Mouse (Mus musculus) hindlimb bud, embryonic 11.5 days (tissue): ENCODE measurements around the gene Mospd3.

Source experiments
- DNase-seq: peaks from one replicate; pipeline ENCODE4 v3.0.0-alpha.2; 2012; ENCODE audit warnings: low read depth, low spot score; ENCODE audit errors: extremely low spot score

Gene Mospd3

DNA sequence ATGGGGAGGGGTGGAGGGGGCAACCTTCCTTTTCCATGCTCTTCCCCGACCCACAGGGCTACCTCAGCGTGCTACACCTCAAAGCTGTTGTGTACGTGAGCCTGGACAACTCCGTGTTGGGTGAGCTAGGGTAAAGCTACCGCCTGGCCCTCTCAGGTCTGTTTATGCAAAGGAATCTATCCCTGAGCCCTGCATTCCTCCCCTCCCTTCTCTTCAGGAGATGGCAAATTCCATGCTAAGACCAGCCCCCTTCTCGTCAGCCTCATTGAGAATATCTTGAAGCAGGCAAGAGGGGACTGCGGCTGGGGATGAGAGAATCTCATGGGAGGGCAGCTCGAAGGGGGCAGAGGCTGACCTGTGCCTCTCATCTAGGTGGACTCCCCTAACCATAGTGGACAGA, 18.2 kb downstream of the Mospd3 start:
- no peak for DNase-seq

DNA sequence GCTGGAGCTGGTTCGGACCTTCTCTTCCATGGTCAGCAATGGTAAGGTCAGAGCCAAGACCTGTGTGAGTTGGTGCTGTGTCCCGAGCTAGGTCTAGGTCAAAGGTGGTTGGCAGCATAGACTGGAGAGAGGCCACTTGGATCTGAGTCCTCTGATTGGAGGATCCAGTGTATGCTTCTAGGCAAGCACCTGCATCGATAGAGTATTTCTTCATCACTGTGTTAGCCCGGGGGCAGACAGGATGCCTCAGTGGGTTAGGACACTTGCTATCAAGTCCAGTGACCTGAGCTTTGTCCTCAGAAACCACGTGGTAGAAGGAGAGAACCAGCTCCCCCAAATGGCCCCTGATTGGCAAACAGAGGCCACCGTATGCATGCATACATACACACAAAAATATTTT, 20.6 kb downstream of the Mospd3 start:
- DNase-seq, result no peak

DNA sequence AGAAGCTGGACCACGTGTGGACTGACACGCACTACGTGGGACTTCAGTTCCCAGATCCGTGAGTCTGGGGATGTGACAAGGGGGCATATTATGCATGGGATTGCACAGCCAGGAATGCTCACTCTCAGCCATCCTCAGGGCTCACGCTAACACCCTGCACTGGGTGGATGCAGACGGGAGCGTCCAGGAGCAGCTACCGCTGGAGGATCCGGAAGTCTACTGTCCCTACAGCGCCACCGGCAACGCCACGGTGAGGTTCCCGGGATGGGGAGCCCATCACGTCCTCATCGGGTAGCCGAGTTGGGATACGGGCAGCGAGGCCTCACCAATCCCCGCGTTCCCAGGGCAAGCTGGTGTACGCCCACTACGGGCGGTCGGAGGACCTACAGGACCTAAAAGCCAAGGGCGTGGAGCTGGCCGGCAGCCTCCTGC, 26.4 kb downstream of the Mospd3 start:
- DNase-seq, result no peak

DNA sequence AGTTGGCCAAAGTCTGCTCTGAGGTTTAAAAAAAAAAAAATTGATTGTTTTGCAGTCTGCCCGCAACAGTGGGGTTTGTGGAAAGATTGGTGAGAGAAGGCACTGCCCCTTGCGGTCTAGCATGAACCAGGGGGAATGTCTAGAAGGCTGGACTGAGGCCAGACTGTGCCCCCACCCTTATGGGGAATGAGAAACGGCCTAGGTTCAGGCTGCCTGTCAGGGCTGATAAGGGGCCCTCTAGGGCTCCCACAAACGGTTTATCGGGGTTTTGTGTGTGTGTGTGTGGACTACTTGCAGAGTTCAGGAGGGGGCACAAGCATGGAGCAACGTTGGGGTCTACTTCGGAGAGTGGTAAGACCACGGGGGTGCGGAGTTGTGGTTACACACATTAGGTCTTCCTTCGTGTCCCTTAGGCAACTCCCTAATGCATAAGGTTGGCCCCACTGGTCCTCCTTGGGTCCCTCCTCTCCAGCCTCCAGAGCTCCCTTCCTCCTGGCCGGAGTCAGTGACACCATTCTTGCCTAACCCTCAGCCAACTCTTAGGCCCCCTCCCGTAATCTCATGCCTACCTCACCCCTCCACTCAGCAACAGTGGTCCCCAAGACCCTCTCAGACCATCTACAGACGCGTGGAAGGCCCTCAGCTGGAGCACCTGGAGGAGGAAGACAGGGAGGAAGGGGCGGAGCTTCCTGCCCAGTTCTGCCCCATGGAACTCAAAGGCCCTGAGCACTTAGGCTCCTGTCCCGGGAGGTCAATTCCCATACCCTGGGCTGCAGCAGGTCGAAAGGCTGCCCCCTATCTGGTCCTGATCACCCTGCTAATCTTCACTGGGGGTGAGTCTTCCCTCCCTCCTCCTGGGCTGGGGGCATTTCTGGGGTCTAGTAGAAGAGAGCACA, 29.9 kb downstream of the Mospd3 start:
- DNase-seq, result no peak

- DNase-seq, result no peak
These were observed 30.7 kb downstream of the Mospd3 start for GRCm38 (mm10) chr5:137570181-137570580.

DNA sequence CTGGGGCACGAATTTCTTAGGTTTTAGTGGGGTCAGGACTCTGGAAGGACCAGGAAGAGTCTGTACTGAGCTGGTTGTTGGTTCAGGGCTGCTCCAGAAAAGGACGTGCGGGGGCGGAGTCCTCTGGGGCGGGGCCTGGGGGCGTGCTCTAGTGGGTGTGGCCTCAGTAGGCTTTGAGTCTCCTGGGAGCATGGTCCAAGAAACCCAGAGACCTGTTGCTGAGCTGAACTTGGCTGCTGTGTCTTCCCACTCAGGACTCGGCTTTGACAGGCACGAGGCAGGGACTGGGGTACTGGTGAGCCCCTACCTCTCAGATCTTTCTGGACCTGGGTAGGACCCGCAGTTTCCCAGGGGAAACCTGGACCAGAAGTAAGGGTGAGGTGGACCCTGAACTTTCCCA, 31.2 kb downstream of the Mospd3 start, which contains the start of gene Tfr2:
Gene Tfr2 (plus strand): TSS at position 176 of the 400 bp plus-strand sequence.
- DNase-seq, result no peak

- DNase-seq, result no peak
These were observed 31.8 kb downstream of the Mospd3 start for GRCm38 (mm10) chr5:137569031-137569430.

DNA sequence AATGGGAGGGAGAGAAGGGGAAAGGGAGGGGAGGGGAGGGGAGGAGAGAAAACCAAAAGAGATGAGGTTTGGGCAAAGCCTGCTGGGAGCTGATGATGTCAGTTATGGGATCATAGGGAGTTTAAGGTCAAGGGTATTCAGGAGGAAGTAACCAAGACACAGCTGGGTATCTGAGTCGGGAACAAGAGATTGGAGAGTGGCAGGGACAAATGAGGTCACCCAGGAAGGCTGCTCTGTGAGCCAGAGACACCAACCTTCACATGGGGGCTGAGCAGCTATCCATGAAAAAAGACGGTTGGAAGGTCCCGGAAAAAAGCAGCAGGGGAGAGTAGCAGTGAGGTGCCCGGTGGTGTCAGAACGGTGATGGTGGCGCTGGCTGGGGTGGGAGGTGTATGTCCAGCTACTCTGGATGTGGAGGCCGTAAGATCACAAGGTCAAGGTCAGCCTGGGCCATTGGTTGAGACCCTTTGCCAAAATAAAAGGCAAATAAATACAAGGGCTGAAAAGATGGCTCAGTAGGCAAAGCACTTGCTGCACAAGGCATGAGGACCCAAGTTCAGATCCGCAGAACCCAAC, 32.5 kb downstream of the Mospd3 start:
- no peak for DNase-seq

- DNase-seq, result no peak
These were observed 34.4 kb downstream of the Mospd3 start for GRCm38 (mm10) chr5:137566416-137566815.

DNA sequence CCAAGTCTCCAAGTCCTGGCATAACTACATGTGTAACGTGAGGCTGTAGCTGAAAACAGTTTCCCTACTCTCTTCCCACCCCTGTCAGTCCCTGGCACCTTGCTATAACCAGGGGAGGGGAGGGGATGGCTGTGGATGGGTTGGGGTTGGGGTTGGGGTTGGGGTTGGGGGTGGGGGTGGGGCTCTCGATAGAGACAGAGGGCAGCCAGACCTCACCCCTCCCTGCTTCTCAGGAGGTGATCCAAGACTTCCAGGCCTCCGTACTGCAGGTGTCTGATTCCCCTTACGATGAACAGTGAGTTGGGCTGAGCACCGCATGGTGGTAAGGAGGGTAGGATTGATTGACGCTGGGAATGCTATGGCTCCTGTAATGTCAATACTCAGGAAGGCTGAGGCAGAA, 35.1 kb downstream of the Mospd3 start:
- no peak for DNase-seq

GRCm38 (mm10) chr5:137562965-137563364, 37.9 kb downstream of the Mospd3 start:
- no peak for DNase-seq

- DNase-seq, result no peak
These were observed 39.3 kb downstream of the Mospd3 start for GRCm38 (mm10) chr5:137561556-137561955.

DNA sequence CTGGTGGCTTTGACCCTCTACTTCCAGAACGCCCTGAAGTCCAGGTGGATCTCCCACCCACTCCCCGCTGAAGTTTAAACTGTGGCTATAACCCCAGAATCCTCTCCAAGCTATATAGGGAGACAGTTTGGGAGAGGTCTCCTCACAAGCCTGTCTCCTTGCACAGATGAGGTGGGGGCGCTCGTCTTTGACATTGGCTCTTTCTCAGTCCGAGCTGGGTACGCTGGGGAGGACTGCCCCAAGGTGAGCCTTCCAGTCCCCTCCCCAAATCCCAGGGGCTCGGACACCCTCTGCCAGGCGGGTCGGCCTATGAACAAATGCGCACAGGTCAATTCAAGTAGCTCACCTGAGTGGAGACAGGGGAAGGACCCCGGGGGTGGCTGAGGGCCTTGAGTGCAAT, 47.0 kb downstream of the Mospd3 start:
- no peak for DNase-seq

DNA sequence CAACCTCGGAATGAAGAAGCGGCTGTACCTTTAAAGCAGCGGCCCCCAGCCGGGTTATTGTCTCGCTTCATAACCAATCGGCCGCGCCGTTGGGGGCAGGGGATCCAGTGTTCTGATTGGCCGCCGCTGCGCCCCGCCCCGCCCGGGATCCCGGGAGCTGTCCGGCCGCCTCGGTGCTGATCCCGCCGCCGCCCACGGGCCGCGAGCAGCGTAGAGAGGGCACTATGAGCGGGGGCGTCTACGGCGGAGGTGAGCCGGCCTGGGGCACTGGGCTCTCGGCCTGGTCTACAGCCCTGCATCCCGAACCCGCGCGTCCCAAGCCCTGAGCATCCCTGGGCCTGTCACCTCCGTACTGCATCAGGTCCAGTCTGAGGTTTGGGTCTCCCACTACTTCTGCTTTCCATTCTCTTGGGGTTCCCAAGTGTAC, 47.4 kb downstream of the Mospd3 start, which contains the start of gene Actl6b:
Gene Actl6b (plus strand): TSS at position 107 of the 427 bp plus-strand sequence.
- DNase-seq, result no peak

GRCm38 (mm10) chr5:137553000-137553399, 47.9 kb downstream of the Mospd3 start:
- DNase-seq, result no peak

GRCm38 (mm10) chr5:137551119-137551518, 49.7 kb downstream of the Mospd3 start:
- no peak for DNase-seq

DNA sequence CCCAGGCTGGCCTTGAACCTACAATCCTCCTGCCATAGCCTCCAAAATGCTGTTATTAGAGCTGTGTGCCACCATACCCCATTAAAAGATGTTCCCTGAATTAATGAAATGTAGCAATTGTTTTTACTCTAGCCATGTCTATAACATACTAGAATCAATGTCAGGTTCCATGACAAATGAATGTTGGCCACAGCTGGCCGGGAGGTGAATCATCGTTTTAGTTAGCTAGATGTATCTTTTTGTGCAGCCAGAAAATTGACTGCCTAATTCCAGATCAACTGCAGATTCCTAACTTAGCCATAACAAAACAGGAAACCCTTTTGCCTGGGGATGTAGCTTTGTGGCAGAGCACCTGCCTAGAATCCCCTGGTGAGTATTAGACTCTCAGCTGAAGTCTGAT, 51.0 kb downstream of the Mospd3 start:
- DNase-seq, result no peak
